Mouse (Mus musculus): ENCODE results near the gene Ier5. TPM values are rescaled to one million over a fixed set of nuclear protein-coding genes. Genes with fewer than 3 reads are reported as not detected.
A peak's percentile ranks its signal among the peaks of the same experiment; 100 is the strongest.

Gene Ier5
- total RNA-seq, 4 experiments from 2014 or later = 10.3 to 22.4 (median 13.3) TPM

- no peak for DNase-seq (ENCODE audit: low spot score)
Measured at GRCm38 (mm10) chr1:155077675-155078074, 21.8 kb downstream of the Ier5 start.

GRCm38 (mm10) chr1:155075856-155076255 is 23.6 kb downstream of the Ier5 start:
- DNase-seq (ENCODE audit: low spot score) = no peak

- no peak for DNase-seq (ENCODE audit: low spot score)
Measured at GRCm38 (mm10) chr1:155074856-155075255, 24.6 kb downstream of the Ier5 start.

- no peak for DNase-seq (ENCODE audit: low spot score)
Measured at GRCm38 (mm10) chr1:155073905-155074304, 25.5 kb downstream of the Ier5 start.

GRCm38 (mm10) chr1:155073133-155073532 is 26.3 kb downstream of the Ier5 start:
- no peak for DNase-seq (ENCODE audit: low spot score)

- no peak for DNase-seq (ENCODE audit: low spot score)
Measured at GRCm38 (mm10) chr1:155071287-155071876, 28.1 kb downstream of the Ier5 start.

GRCm38 (mm10) chr1:155070561-155071286 is 28.7 kb downstream of the Ier5 start:
- no peak for DNase-seq (ENCODE audit: low spot score)

- no peak for DNase-seq (ENCODE audit: low spot score)
Measured at GRCm38 (mm10) chr1:155069696-155070095, 29.7 kb downstream of the Ier5 start.

- DNase-seq (ENCODE audit: low spot score) = no peak
Measured at GRCm38 (mm10) chr1:155066196-155066595, 33.2 kb downstream of the Ier5 start.

GRCm38 (mm10) chr1:155065068-155065701 is 34.3 kb downstream of the Ier5 start:
- DNase-seq (ENCODE audit: low spot score) = no peak

- no peak for DNase-seq (ENCODE audit: low spot score)
Measured at GRCm38 (mm10) chr1:155064649-155065048, 34.8 kb downstream of the Ier5 start.

GRCm38 (mm10) chr1:155064111-155064510 is 35.3 kb downstream of the Ier5 start:
- DNase-seq (ENCODE audit: low spot score) = peak; percentile 68

- no peak for DNase-seq (ENCODE audit: low spot score)
Measured at GRCm38 (mm10) chr1:155062963-155063362, 36.5 kb downstream of the Ier5 start.

GRCm38 (mm10) chr1:155062057-155062456 is 37.4 kb downstream of the Ier5 start:
- no peak for DNase-seq (ENCODE audit: low spot score)

- DNase-seq (ENCODE audit: low spot score) = no peak
Measured at GRCm38 (mm10) chr1:155060832-155061801, 38.3 kb downstream of the Ier5 start.

- no peak for DNase-seq (ENCODE audit: low spot score)
Measured at GRCm38 (mm10) chr1:155060261-155060660, 39.2 kb downstream of the Ier5 start.

GRCm38 (mm10) chr1:155059505-155059904 is 39.9 kb downstream of the Ier5 start:
- peak; percentile 76 for DNase-seq (ENCODE audit: low spot score)

GRCm38 (mm10) chr1:155058099-155059012 is 41.1 kb downstream of the Ier5 start:
- DNase-seq (ENCODE audit: low spot score) = no peak

- no peak for DNase-seq (ENCODE audit: low spot score)
Measured at GRCm38 (mm10) chr1:155056166-155056565, 43.3 kb downstream of the Ier5 start.

- no peak for DNase-seq (ENCODE audit: low spot score)
Measured at GRCm38 (mm10) chr1:155055041-155055440, 44.4 kb downstream of the Ier5 start.

Data from heart, adult 8-10 months (tissue).